Mouse (Mus musculus): Measurements from ENCODE around the gene Cltrn. TPM values are rescaled to one million over a fixed set of nuclear protein-coding genes. Genes with fewer than 3 reads are reported as not detected.

Gene Cltrn
- 0.20 and 0.29 TPM in 2 replicates for polyA plus RNA-seq (2015; fragmentation: Nextera tagmentation; extraction: Ambion mirVana)

DNA sequence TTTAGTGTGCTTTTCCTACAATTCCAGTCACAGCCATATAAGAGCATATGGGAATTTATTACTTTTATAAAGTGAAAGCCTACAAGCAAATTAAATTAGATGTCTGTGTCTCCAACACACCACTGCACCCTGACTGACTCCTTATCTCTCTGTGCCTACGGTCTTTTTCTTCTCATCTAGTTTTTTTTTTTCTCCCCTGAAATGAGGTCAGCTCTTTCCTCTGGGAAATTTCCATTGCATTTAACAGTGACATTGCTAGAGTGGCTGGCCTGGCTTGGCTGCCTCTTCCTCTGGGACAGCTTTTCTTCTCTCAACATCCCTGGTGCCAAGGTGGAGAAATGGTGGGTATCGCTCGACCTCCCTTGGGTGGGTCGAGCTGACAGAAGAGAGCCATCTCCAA is at the start of gene Cltrn:
Cltrn (plus strand) TSS at position 249 of the 400 bp plus-strand sequence.
- no peak within 1 kb of the TSS for H3K4me2 ChIP-seq (ENCODE audit: low read length)
- H3K9me3 ChIP-seq (ENCODE audit: control insufficient read depth, low read length), result no peaks in the 10 kb centered on the region
- ATAC-seq, result no peak
- H3K4me3 ChIP-seq (ENCODE audit: low read length), result no peak within 1 kb of the TSS
- no peak within 1 kb of the TSS for H3K27ac ChIP-seq (ENCODE audit: low read depth, low read length)
- H3K27me3 ChIP-seq (replicated peaks; ENCODE audit: control insufficient read depth, insufficient read depth, low read length), result peaks cover 2% of the 10 kb centered on the region
- H3K4me1 ChIP-seq (ENCODE audit: control insufficient read depth, insufficient read depth, low read depth, low read length), result no peaks in the 10 kb centered on the region
- H3K36me3 ChIP-seq (ENCODE audit: control insufficient read depth, insufficient read depth, low read length), result no peaks in the 10 kb centered on the region
- WGBS, result 90% methylated on average over 4 of the region's 4 CpGs
- no peak within 1 kb of the TSS for H3K9ac ChIP-seq (ENCODE audit: low read depth, low read length)

DNA sequence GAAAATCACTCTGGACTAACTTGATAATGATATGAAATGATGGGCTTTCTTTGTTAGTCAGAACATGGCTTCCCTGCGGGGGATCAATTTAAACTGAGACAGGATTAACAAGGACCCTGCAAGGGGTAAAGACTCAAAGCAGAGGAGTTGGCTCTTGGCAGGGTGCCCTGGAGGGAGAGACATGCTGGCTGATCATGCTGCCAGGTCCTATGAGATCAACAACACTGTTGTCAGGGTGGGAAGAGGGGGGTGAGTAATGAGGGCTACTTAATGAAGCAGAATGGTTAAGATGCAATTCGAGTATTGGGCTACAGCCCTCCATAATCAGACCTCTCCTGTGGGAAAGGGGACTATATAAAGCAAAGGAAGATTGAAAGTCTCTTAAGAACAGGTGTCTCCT is 49.7 kb upstream of the Cltrn start:
- ATAC-seq, result peak; percentile 60

DNA sequence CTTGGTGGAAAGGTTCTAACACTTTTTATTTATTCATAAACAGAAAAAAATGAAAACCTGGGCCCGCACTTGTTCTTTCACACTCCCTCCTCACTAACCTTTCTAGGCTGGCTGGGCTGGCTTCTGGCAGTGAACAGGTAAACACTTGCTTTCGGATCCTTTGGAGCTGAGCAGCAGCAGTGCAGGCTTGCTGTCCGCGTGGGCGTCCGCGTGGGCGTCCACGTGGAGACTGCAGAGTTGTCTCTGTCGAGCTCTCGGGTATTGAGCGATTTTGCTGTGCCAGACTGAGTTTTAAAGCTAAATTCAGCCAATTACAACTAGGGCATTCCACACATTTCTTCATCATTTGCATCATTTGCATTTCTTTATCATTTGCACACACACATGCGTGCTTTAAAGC is 46.6 kb upstream of the Cltrn start:
- Histone ChIP-seq H3K4me1 (ENCODE audit: control insufficient read depth, insufficient read depth, low read depth, low read length) (no peaks in the 10 kb centered on the region), H3K27me3 (replicated peaks; ENCODE audit: control insufficient read depth, insufficient read depth, low read length) (no peaks in the 10 kb centered on the region), H3K36me3 (ENCODE audit: control insufficient read depth, insufficient read depth, low read length) (no peaks in the 10 kb centered on the region), H3K4me3 (ENCODE audit: low read length) (no peak overlapping the region), H3K27ac (ENCODE audit: low read depth, low read length) (no peak overlapping the region), H3K9ac (ENCODE audit: low read depth, low read length) (no peak overlapping the region), H3K9me3 (ENCODE audit: control insufficient read depth, low read length) (no peaks in the 10 kb centered on the region), H3K4me2 (ENCODE audit: low read length) (no peak overlapping the region)
- ATAC-seq, result no peak
- WGBS, result 64% methylated on average over 13 of the region's 13 CpGs

More for the DNA sequence above, 49.7 kb upstream of the Cltrn start:
- no peaks in the 10 kb centered on the region for H3K27me3 ChIP-seq (replicated peaks; ENCODE audit: control insufficient read depth, insufficient read depth, low read length)
- WGBS, result 31% methylated on average over 2 of the region's 2 CpGs
- no peaks in the 10 kb centered on the region for H3K4me1 ChIP-seq (ENCODE audit: control insufficient read depth, insufficient read depth, low read depth, low read length)
- no peak overlapping the region for H3K27ac ChIP-seq (ENCODE audit: low read depth, low read length)
- H3K36me3 ChIP-seq (ENCODE audit: control insufficient read depth, insufficient read depth, low read length), result no peaks in the 10 kb centered on the region
- H3K9me3 ChIP-seq (ENCODE audit: control insufficient read depth, low read length), result no peaks in the 10 kb centered on the region
- no peak overlapping the region for H3K4me3 ChIP-seq (ENCODE audit: low read length)
- no peak overlapping the region for H3K9ac ChIP-seq (ENCODE audit: low read depth, low read length)
- no peak overlapping the region for H3K4me2 ChIP-seq (ENCODE audit: low read length)

DNA sequence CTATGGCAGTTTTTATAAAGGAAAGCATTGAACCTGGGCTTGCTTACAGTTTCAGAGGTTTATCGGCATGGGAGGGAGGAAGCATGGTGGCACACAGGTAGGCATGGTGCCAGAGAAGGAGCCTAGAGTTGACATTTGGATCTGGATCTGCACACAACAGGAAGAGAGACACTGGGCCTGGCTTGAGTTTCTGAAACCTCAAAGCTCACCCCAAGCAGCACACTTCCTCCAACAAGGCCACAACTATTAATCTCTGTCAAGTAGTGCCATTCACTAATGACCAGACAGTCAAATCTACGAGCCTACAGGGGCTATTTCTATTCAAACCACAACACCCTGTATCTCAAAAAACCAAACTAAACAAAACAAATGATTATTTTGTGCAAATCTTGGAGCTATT is 41.9 kb upstream of the Cltrn start:
- 80% methylated on average over 2 of the region's 2 CpGs for WGBS
- Histone ChIP-seq H3K4me1 (ENCODE audit: control insufficient read depth, insufficient read depth, low read depth, low read length) (no peaks in the 10 kb centered on the region), H3K4me2 (ENCODE audit: low read length) (no peak overlapping the region), H3K27ac (ENCODE audit: low read depth, low read length) (no peak overlapping the region), H3K27me3 (replicated peaks; ENCODE audit: control insufficient read depth, insufficient read depth, low read length) (no peaks in the 10 kb centered on the region), H3K9me3 (ENCODE audit: control insufficient read depth, low read length) (no peaks in the 10 kb centered on the region), H3K9ac (ENCODE audit: low read depth, low read length) (no peak overlapping the region), H3K36me3 (ENCODE audit: control insufficient read depth, insufficient read depth, low read length) (no peaks in the 10 kb centered on the region), H3K4me3 (ENCODE audit: low read length) (no peak overlapping the region)
- ATAC-seq, result no peak

DNA sequence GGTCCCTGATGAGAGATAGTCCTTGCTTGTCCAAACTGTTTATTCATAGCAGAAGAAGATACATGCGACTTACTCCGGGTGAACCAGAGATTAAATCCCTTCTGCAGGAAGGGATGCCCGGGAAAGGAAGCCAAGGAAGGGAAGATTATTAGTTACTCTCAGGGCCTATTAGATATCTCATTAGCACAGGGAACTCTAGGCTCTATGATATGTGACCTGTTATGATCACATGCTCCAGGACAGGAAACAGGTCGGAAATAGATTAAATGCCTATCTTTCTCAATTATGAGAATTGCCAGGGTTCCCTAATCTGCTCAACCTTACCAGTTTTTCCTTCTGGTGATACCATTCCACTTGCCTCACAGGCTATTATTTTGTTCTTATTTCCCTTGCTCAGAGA is 32.9 kb upstream of the Cltrn start:
- no peak overlapping the region for H3K4me2 ChIP-seq (ENCODE audit: low read length)
- no peak overlapping the region for H3K9ac ChIP-seq (ENCODE audit: low read depth, low read length)
- H3K36me3 ChIP-seq (ENCODE audit: control insufficient read depth, insufficient read depth, low read length), result no peaks in the 10 kb centered on the region
- no peak for ATAC-seq
- H3K4me3 ChIP-seq (ENCODE audit: low read length), result no peak overlapping the region
- H3K4me1 ChIP-seq (ENCODE audit: control insufficient read depth, insufficient read depth, low read depth, low read length), result no peaks in the 10 kb centered on the region
- H3K27me3 ChIP-seq (replicated peaks; ENCODE audit: control insufficient read depth, insufficient read depth, low read length), result peaks cover 2% of the 10 kb centered on the region; the same call in 1 of the 2 replicates
- WGBS, result 86% methylated on average over 4 of the region's 4 CpGs
- H3K27ac ChIP-seq (ENCODE audit: low read depth, low read length), result no peak overlapping the region
- H3K9me3 ChIP-seq (ENCODE audit: control insufficient read depth, low read length), result no peaks in the 10 kb centered on the region

DNA sequence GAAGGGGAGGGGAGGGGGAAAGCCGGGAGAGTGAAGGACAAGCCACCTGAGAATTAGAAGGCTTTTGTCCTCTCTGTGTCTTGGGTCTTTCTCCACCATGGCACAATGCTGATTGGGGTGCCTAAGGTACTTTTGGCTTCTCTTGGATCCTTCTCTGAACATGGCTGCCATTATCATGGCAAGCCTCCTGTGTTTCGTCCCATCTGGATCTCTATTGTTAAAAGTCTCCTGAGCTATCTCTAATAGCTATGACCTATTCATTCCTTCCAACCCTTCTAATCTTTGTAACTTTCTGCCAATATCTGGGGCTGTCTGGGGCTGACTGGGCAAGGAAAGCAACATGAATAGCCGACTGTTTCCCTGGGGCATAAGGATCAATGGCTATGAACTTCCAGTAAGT is 30.1 kb upstream of the Cltrn start:
- H3K4me2 ChIP-seq (ENCODE audit: low read length), result no peak overlapping the region

DNA sequence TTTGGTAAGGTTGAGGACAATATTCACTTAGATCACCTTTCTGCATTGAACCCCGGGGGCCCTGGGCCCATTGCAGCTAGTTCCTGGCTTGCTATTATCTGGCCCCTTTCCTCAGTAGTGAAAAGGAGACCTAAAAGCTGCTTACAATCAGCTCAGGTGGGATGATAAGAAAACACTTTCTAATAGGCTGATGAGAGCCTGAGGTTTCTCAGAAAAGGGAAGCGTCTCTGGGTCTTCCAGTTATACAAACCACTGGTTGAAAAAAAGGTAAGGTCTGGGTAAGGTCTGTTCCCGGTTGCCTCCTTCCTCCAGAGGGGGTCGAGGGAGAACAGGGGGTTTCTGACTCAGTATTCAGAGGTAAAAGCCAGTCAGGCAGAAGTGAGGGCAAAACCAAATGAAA is 29.6 kb upstream of the Cltrn start:
- no peak overlapping the region for H3K9ac ChIP-seq (ENCODE audit: low read depth, low read length)
- 72% methylated on average over 4 of the region's 4 CpGs for WGBS
- H3K4me1 ChIP-seq (ENCODE audit: control insufficient read depth, insufficient read depth, low read depth, low read length), result no peaks in the 10 kb centered on the region
- no peaks in the 10 kb centered on the region for H3K9me3 ChIP-seq (ENCODE audit: control insufficient read depth, low read length)
- no peak overlapping the region for H3K4me2 ChIP-seq (ENCODE audit: low read length)
- H3K27ac ChIP-seq (ENCODE audit: low read depth, low read length), result no peak overlapping the region
- peaks cover 2% of the 10 kb centered on the region; the same call in 1 of the 2 replicates for H3K27me3 ChIP-seq (replicated peaks; ENCODE audit: control insufficient read depth, insufficient read depth, low read length)
- H3K4me3 ChIP-seq (ENCODE audit: low read length), result no peak overlapping the region
- ATAC-seq, result no peak
- no peaks in the 10 kb centered on the region for H3K36me3 ChIP-seq (ENCODE audit: control insufficient read depth, insufficient read depth, low read length)

More for the DNA sequence above, 30.1 kb upstream of the Cltrn start:
- Histone ChIP-seq H3K4me3 (ENCODE audit: low read length) (no peak overlapping the region), H3K36me3 (ENCODE audit: control insufficient read depth, insufficient read depth, low read length) (no peaks in the 10 kb centered on the region), H3K4me1 (ENCODE audit: control insufficient read depth, insufficient read depth, low read depth, low read length) (no peaks in the 10 kb centered on the region), H3K27me3 (replicated peaks; ENCODE audit: control insufficient read depth, insufficient read depth, low read length) (peaks cover 2% of the 10 kb centered on the region; the same call in 1 of the 2 replicates), H3K27ac (ENCODE audit: low read depth, low read length) (no peak overlapping the region), H3K9ac (ENCODE audit: low read depth, low read length) (no peak overlapping the region), H3K9me3 (ENCODE audit: control insufficient read depth, low read length) (no peaks in the 10 kb centered on the region)
- no peak for ATAC-seq
- WGBS, result 89% methylated on average over 3 of the region's 3 CpGs

DNA sequence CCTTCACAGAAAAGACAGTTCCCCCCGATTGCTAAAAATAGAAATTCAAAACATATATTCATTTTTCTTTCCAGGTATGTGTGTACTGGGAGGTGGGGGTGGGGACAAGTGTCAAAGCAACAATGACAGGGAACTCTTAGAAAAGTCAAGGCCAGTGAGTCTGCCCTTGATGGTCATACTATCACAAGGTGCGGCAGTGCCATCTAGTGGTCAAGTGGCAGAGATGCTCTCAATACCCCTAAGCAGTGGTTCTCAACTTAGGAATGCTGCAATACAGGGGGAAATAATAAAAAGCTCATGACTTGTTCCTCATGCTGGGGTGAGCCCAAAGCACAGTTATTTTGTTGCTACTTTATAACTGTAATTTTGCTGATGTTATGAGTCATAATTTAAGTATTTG is 22.4 kb upstream of the Cltrn start:
- Histone ChIP-seq H3K27ac (ENCODE audit: low read depth, low read length) (no peak overlapping the region), H3K36me3 (ENCODE audit: control insufficient read depth, insufficient read depth, low read length) (no peaks in the 10 kb centered on the region), H3K9ac (ENCODE audit: low read depth, low read length) (no peak overlapping the region), H3K9me3 (ENCODE audit: control insufficient read depth, low read length) (no peaks in the 10 kb centered on the region), H3K4me3 (ENCODE audit: low read length) (no peak overlapping the region), H3K4me2 (ENCODE audit: low read length) (no peak overlapping the region), H3K4me1 (ENCODE audit: control insufficient read depth, insufficient read depth, low read depth, low read length) (no peaks in the 10 kb centered on the region), H3K27me3 (replicated peaks; ENCODE audit: control insufficient read depth, insufficient read depth, low read length) (no peaks in the 10 kb centered on the region)
- 6% methylated on average over 2 of the region's 2 CpGs for WGBS
- peak; percentile 83 for ATAC-seq

DNA sequence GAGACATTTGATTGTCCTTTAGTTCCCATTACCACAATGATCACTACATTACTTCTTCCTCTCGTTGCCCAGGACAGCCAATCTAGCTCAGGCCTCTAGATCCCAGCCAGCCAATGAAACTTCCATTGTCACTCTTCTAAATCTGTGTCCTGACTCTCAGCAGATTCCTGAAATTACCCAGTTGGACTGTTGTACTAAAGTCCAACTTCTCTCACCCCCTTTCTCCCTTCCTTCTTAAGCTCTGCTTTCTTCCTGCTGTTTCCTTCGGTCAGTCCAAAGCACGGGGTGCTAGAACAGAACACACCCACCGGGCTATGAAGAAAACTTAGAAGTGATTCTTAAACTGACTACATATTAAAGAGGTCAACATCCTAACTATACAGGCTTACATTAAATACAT is 19.7 kb upstream of the Cltrn start:
- Histone ChIP-seq H3K4me2 (ENCODE audit: low read length) (no peak overlapping the region), H3K27me3 (replicated peaks; ENCODE audit: control insufficient read depth, insufficient read depth, low read length) (no peaks in the 10 kb centered on the region), H3K36me3 (ENCODE audit: control insufficient read depth, insufficient read depth, low read length) (no peaks in the 10 kb centered on the region), H3K4me3 (ENCODE audit: low read length) (no peak overlapping the region), H3K4me1 (ENCODE audit: control insufficient read depth, insufficient read depth, low read depth, low read length) (no peaks in the 10 kb centered on the region), H3K27ac (ENCODE audit: low read depth, low read length) (no peak overlapping the region), H3K9me3 (ENCODE audit: control insufficient read depth, low read length) (no peaks in the 10 kb centered on the region), H3K9ac (ENCODE audit: low read depth, low read length) (no peak overlapping the region)
- no peak for ATAC-seq
- 88% methylated on average over 4 of the region's 4 CpGs for WGBS
